Mouse (Mus musculus): ENCODE results near the gene Rnd1.

- TF ChIP-seq MYOD1 (IDR thresholded peaks at IDR 0.05; ENCODE audit: control insufficient read depth in 1 of 3, insufficient read length in 2 of 3, low read depth in 2 of 3) (peak in 2 of 3 experiments; percentile 9 to 75), E2F4 (IDR thresholded peaks at IDR 0.05; ENCODE audit: insufficient read depth) (no peak), REST (IDR thresholded peaks at IDR 0.05; ENCODE audit: insufficient read depth, insufficient read length) (no peak), POLR2A (IDR thresholded peaks at IDR 0.05; ENCODE audit: insufficient read length, low read depth) (no peak)
Observed at GRCm38 (mm10) chr15:98628589-98629254, 48.5 kb downstream of the Rnd1 start.

All from myocyte (in vitro differentiated cells).